Mouse (Mus musculus): Measurements from ENCODE around the gene Myh14. TPM values are rescaled to one million over a fixed set of nuclear protein-coding genes. Genes with fewer than 3 reads are reported as not detected.

The Myh14 gene
- polyA plus RNA-seq, 1 experiment: 0.01 TPM

- Histone ChIP-seq H3ac (ENCODE audit: control insufficient read depth, insufficient read length, low read depth) (no peak overlapping the region), H3K4me3 (ENCODE audit: insufficient read depth, poor library complexity, severe bottlenecking) (no peak overlapping the region), H3K79me3 (ENCODE audit: low read depth) (no peaks in the 10 kb centered on the region), H3K27me3 (ENCODE audit: control insufficient read depth, insufficient read depth, insufficient read length) (peaks cover 23% of the 10 kb centered on the region), H3K36me3 (ENCODE audit: control insufficient read depth, insufficient read depth) (no peaks in the 10 kb centered on the region), H3K79me2 (ENCODE audit: control insufficient read depth, insufficient read depth) (no peaks in the 10 kb centered on the region)
- TF ChIP-seq CTCF (IDR thresholded peaks at IDR 0.05; ENCODE audit: control insufficient read depth, insufficient read depth, insufficient read length) (no peak), FOSL1 (IDR thresholded peaks at IDR 0.05; ENCODE audit: insufficient read depth, low read length, poor library complexity, severe bottlenecking) (no peak), CEBPB (IDR thresholded peaks at IDR 0.05; ENCODE audit: low read depth) (no peak), USF1 (IDR thresholded peaks at IDR 0.05; ENCODE audit: low read depth) (no peak), MAX (IDR thresholded peaks at IDR 0.05) (no peak), MYOG (IDR thresholded peaks at IDR 0.05; ENCODE audit: control insufficient read depth, extremely low read depth, insufficient read length) (no peak), MYOD1 (IDR thresholded peaks at IDR 0.05; ENCODE audit: control insufficient read depth, insufficient read length, low read depth) (no peak)
These were observed 46.2 kb downstream of the Myh14 start for GRCm38 (mm10) chr7:44624543-44624826.

GRCm38 (mm10) chr7:44623714-44624542 is 46.7 kb downstream of the Myh14 start:
- Histone ChIP-seq H3K36me3 (ENCODE audit: control insufficient read depth, insufficient read depth) (no peaks in the 10 kb centered on the region), H3K4me3 (ENCODE audit: insufficient read depth, poor library complexity, severe bottlenecking) (no peak overlapping the region), H3ac (ENCODE audit: control insufficient read depth, insufficient read length, low read depth) (no peak overlapping the region), H3K79me3 (ENCODE audit: low read depth) (no peaks in the 10 kb centered on the region), H3K27me3 (ENCODE audit: control insufficient read depth, insufficient read depth, insufficient read length) (peaks cover 19% of the 10 kb centered on the region), H3K79me2 (ENCODE audit: control insufficient read depth, insufficient read depth) (no peaks in the 10 kb centered on the region)
- TF ChIP-seq MYOG (IDR thresholded peaks at IDR 0.05; ENCODE audit: control insufficient read depth, extremely low read depth, insufficient read length): no peak
- no peak for TF ChIP-seq FOSL1 (IDR thresholded peaks at IDR 0.05; ENCODE audit: insufficient read depth, low read length, poor library complexity, severe bottlenecking)
- no peak for TF ChIP-seq CEBPB (IDR thresholded peaks at IDR 0.05; ENCODE audit: low read depth)
- no peak for TF ChIP-seq MAX (IDR thresholded peaks at IDR 0.05)
- TF ChIP-seq CTCF (IDR thresholded peaks at IDR 0.05; ENCODE audit: control insufficient read depth, insufficient read depth, insufficient read length): no peak
- TF ChIP-seq USF1 (IDR thresholded peaks at IDR 0.05; ENCODE audit: low read depth): no peak
- no peak for TF ChIP-seq MYOD1 (IDR thresholded peaks at IDR 0.05; ENCODE audit: control insufficient read depth, insufficient read length, low read depth)

GRCm38 (mm10) chr7:44617059-44617458 is 53.6 kb downstream of the Myh14 start:
- H3ac ChIP-seq (ENCODE audit: control insufficient read depth, insufficient read length, low read depth): no peak overlapping the region
- peaks cover 32% of the 10 kb centered on the region for H3K27me3 ChIP-seq (ENCODE audit: control insufficient read depth, insufficient read depth, insufficient read length)
- H3K36me3 ChIP-seq (ENCODE audit: control insufficient read depth, insufficient read depth): no peaks in the 10 kb centered on the region
- no peak overlapping the region for H3K4me3 ChIP-seq (ENCODE audit: insufficient read depth, poor library complexity, severe bottlenecking)
- H3K79me3 ChIP-seq (ENCODE audit: low read depth): no peaks in the 10 kb centered on the region
- no peaks in the 10 kb centered on the region for H3K79me2 ChIP-seq (ENCODE audit: control insufficient read depth, insufficient read depth)
- no peak for TF ChIP-seq CEBPB (IDR thresholded peaks at IDR 0.05; ENCODE audit: low read depth)
- TF ChIP-seq USF1 (IDR thresholded peaks at IDR 0.05; ENCODE audit: low read depth): no peak
- no peak for TF ChIP-seq MAX (IDR thresholded peaks at IDR 0.05)
- no peak for TF ChIP-seq FOSL1 (IDR thresholded peaks at IDR 0.05; ENCODE audit: insufficient read depth, low read length, poor library complexity, severe bottlenecking)
- no peak for TF ChIP-seq MYOD1 (IDR thresholded peaks at IDR 0.05; ENCODE audit: control insufficient read depth, insufficient read length, low read depth)
- no peak for TF ChIP-seq MYOG (IDR thresholded peaks at IDR 0.05; ENCODE audit: control insufficient read depth, extremely low read depth, insufficient read length)

- no peak overlapping the region for H3K4me3 ChIP-seq (ENCODE audit: insufficient read depth, poor library complexity, severe bottlenecking)
- no peak overlapping the region for H3ac ChIP-seq (ENCODE audit: control insufficient read depth, insufficient read length, low read depth)
- H3K27me3 ChIP-seq (ENCODE audit: control insufficient read depth, insufficient read depth, insufficient read length): peaks cover 41% of the 10 kb centered on the region
- no peaks in the 10 kb centered on the region for H3K79me3 ChIP-seq (ENCODE audit: low read depth)
- H3K79me2 ChIP-seq (ENCODE audit: control insufficient read depth, insufficient read depth): no peaks in the 10 kb centered on the region
- TF ChIP-seq MAX (IDR thresholded peaks at IDR 0.05): no peak
- no peak for TF ChIP-seq USF1 (IDR thresholded peaks at IDR 0.05; ENCODE audit: low read depth)
- TF ChIP-seq MYOG (IDR thresholded peaks at IDR 0.05; ENCODE audit: control insufficient read depth, extremely low read depth, insufficient read length): no peak
- no peak for TF ChIP-seq CEBPB (IDR thresholded peaks at IDR 0.05; ENCODE audit: low read depth)
- TF ChIP-seq CTCF (IDR thresholded peaks at IDR 0.05; ENCODE audit: control insufficient read depth, insufficient read depth, insufficient read length): no peak
- TF ChIP-seq FOSL1 (IDR thresholded peaks at IDR 0.05; ENCODE audit: insufficient read depth, low read length, poor library complexity, severe bottlenecking): no peak
- no peaks in the 10 kb centered on the region for H3K36me3 ChIP-seq (ENCODE audit: control insufficient read depth, insufficient read depth)
These were observed 54.7 kb downstream of the Myh14 start for GRCm38 (mm10) chr7:44615987-44616386.

GRCm38 (mm10) chr7:44615309-44615708 is 55.3 kb downstream of the Myh14 start:
- no peak overlapping the region for H3ac ChIP-seq (ENCODE audit: control insufficient read depth, insufficient read length, low read depth)
- TF ChIP-seq USF1 (IDR thresholded peaks at IDR 0.05; ENCODE audit: low read depth) (no peak), CTCF (IDR thresholded peaks at IDR 0.05; ENCODE audit: control insufficient read depth, insufficient read depth, insufficient read length) (no peak), MYOG (IDR thresholded peaks at IDR 0.05; ENCODE audit: control insufficient read depth, extremely low read depth, insufficient read length) (no peak), MAX (IDR thresholded peaks at IDR 0.05) (no peak), MYOD1 (IDR thresholded peaks at IDR 0.05; ENCODE audit: control insufficient read depth, insufficient read length, low read depth) (no peak), CEBPB (IDR thresholded peaks at IDR 0.05; ENCODE audit: low read depth) (no peak), FOSL1 (IDR thresholded peaks at IDR 0.05; ENCODE audit: insufficient read depth, low read length, poor library complexity, severe bottlenecking) (no peak)
- H3K4me3 ChIP-seq (ENCODE audit: insufficient read depth, poor library complexity, severe bottlenecking): no peak overlapping the region
- H3K79me2 ChIP-seq (ENCODE audit: control insufficient read depth, insufficient read depth): no peaks in the 10 kb centered on the region
- no peaks in the 10 kb centered on the region for H3K36me3 ChIP-seq (ENCODE audit: control insufficient read depth, insufficient read depth)
- H3K79me3 ChIP-seq (ENCODE audit: low read depth): no peaks in the 10 kb centered on the region
- peaks cover 47% of the 10 kb centered on the region for H3K27me3 ChIP-seq (ENCODE audit: control insufficient read depth, insufficient read depth, insufficient read length)

Data from C2C12 (cell line).